Mouse (Mus musculus): Measurements from ENCODE around the gene Sned1. TPM values are rescaled to one million over a fixed set of nuclear protein-coding genes. Genes with fewer than 3 reads are reported as not detected.

The Sned1 gene
- polyA plus RNA-seq (2012; rRNA removed), result 8.3 and 24.6 TPM in 2 replicates

DNA sequence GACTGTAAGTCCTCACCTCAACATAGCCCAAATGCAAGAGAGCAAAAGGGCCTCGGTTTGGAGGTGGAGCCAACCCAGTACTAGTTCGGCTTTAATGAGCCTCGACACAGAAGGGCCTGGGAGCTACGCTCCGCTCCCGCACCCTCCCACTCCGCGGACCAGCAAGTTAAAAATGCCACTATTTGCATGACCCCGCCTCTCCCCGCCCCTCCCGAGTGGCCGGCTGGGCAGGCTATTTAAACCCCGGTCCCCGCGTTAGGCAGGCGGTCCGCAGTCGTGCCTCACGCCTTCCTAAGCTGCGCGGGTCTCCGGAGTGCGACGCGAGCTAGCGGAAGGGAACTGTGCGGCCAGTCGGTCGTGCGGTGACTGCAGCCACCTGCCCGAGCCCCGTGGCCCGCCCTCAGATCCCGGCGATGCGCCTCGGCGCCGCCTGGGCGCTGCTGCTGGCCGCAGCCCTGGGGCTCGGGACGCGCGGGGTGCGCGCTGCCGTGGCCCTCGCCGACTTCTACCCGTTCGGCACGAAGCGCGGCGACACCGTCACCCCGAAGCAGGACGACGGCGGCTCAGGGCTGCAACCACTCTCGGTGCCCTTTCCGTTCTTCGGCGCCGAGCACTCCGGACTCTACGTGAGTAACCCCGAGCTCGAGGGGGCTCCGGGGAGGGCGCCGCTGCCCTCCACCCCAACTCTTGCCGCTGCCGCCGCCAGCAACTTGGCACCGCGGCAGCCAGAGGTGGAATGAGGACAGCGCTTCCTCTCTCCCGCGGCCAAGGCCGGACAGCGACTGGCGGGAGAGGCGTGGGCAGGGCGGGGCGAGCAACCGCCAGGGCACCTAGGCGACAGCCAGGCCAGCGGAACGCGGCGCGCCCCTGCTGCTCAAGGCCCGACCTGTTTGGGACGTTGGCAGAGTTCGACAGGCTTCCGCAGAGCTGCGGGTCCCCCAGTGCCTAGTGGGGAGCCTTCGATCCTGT lies at the start of gene Sned1:
Gene Sned1 (plus strand): TSS at position 266 of the 969 bp plus-strand sequence.

DNA sequence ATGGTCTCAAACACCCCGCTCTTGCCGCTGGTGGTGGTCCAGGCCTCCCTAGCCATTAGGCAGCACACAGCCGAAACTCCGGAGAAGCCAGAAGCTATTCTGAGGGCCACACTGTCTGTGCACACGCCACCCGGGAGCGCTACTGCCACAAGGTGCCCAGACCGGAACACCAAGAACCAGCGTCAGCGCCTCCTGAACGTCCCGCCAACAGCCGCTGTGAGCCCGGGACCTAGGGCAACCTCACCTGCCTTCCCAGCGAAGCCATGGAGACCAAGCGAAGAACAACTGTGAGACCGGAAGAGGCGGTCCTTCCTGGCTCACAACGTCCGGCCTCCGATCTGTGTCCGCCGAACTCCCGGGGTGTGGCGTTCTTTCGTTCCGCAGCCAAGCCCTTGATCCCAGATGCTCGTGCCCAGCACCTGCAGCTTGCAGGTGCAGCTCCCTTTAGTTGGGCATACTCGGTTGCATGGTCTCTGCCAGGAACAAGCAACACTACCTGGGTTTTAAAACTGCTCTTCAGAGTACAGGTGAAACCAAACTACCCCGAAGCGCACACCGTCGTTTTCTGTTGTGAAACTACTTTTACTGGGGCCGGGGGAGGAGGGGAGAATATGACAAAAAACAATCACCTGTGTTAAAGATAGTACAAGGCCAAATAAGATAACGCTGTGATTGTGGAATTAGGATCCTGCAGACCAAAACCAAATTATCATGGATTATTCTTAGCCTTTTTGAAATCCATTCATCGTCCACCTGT lies 70.1 kb downstream of the Sned1 start, which contains the start of gene Mterf4:
Gene Mterf4 (minus strand): TSS at position 335 of the 757 bp plus-strand sequence.

DNA sequence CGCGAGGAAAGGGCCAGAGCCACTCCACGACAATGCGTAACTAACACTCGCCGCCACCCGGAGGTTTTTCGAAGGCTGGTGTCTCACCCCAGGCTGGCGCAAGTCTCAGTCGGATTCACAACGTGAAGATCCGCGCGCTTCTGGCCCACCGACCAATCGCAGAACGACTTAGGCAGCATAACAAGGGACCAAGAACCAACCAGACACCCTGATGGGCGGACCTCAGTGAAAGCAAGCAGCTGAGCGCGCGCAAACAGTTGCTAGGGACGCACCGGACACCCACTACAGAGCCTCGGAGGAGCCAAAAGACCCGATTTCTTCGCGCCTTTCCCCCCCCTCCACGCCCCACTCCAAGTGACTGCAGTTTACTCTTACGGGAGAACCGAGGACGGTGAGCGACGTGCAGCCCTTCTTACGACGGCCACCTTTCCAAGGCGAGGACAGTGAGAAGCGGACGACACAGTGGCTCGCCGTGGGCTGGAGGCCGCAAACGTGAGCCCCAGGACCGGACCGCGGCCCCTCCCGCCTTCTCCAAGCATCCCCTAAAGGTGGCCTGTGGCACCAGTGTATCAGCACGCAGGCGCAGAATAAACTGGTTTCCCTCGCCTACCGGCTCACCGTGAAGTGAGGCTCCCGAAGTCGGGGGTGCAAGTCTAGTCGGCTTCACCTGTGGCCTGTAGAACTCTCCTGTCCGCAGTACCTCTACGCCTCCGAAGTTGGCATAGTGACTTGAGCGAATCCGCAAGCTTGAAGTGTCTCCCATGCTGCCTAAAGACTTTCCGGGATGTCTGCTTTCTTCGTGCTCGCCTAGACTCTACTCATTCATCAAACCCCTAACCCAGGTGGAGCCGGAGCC lies 107.2 kb downstream of the Sned1 start, which contains the start of the genes Ppp1r7 and Pask:
Gene Ppp1r7 (plus strand): TSS at position 207 of the 856 bp plus-strand sequence.
Gene Pask (minus strand): TSS at position 835 of the 856 bp plus-strand sequence.

Other genes with a start within 250 kb of the Sned1 start
- not detected in 2 replicates for gene Aqp12, start 229.5 kb upstream of the Sned1 start, polyA plus RNA-seq (2012; rRNA removed)
- 30.0 and 36.2 TPM in 2 replicates for gene Kif1a, start 133.9 kb upstream of the Sned1 start, polyA plus RNA-seq (2012; rRNA removed)
- gene Agxt, start 100.6 kb upstream of the Sned1 start, polyA plus RNA-seq (2012; rRNA removed), result 0.04 and 0.18 TPM in 2 replicates
- gene 2310007B03Rik, start 74.9 kb upstream of the Sned1 start, polyA plus RNA-seq (2012; rRNA removed), result 0.15 and 0.20 TPM in 2 replicates
- 0.25 and 0.39 TPM in 2 replicates for gene Crocc2, start 67.1 kb upstream of the Sned1 start, polyA plus RNA-seq (2012; rRNA removed)
- 26.4 and 29.7 TPM in 2 replicates for gene Mterf4, start 70.1 kb downstream of the Sned1 start, polyA plus RNA-seq (2012; rRNA removed)
- 20.0 and 23.1 TPM in 2 replicates for gene Ppp1r7, start 107.0 kb downstream of the Sned1 start, polyA plus RNA-seq (2012; rRNA removed)
- 24.1 and 28.2 TPM in 2 replicates for gene Pask, start 107.6 kb downstream of the Sned1 start, polyA plus RNA-seq (2012; rRNA removed)
- gene Ano7, start 138.1 kb downstream of the Sned1 start, polyA plus RNA-seq (2012; rRNA removed), result 0.25 and 0.67 TPM in 2 replicates
- gene Hdlbp, start 243.0 kb downstream of the Sned1 start, polyA plus RNA-seq (2012; rRNA removed), result 89.3 and 119 TPM in 2 replicates